ENCODE assay signal across 16 mouse cellular contexts in genomic region chr5:74456759-74457158, GRCm38 (mm10).
"Had no signal": no experiment of that assay in that cellular context is flagged by ENCODE, and none has a peak within 500 bp of the region (broad histone marks: within the 10 kb centered on the region; RNA-seq: fewer than 3 reads in every experiment).

No protein-coding gene starts in this region.

- H3K9me3 ChIP-seq: intestine, embryonic 15.5 days; limb, embryonic 12.5 days; liver, embryonic 13.5 days; midbrain, embryonic 13.5 days; neural tube, embryonic 12.5 days; stomach, embryonic 15.5 days had no signal

- H3K4me2 ChIP-seq: intestine, embryonic 15.5 days; limb, embryonic 12.5 days; liver, embryonic 13.5 days; midbrain, embryonic 13.5 days; neural tube, embryonic 12.5 days; stomach, embryonic 15.5 days had no signal

- DNase-seq: kidney, adult 8-10 months; kidney, postnatal 36 days; layer of hippocampus, adult 9-11 months; layer of hippocampus, postnatal 36 days; liver; liver, embryonic 13.5 days; liver, postnatal 0 days; lung, postnatal 36 days; thymus, adult 2 months; thymus, postnatal 25 days had no signal

- H3K27me3 ChIP-seq: intestine, embryonic 15.5 days; liver, embryonic 13.5 days; midbrain, embryonic 13.5 days; neural tube, embryonic 12.5 days; stomach, embryonic 15.5 days had no signal

- H3K4me1 ChIP-seq: intestine, embryonic 15.5 days; liver, embryonic 13.5 days; midbrain, embryonic 13.5 days; neural tube, embryonic 12.5 days; stomach, embryonic 15.5 days had no signal

- H3K36me3 ChIP-seq: intestine, embryonic 15.5 days; limb, embryonic 12.5 days; liver, embryonic 13.5 days; midbrain, embryonic 13.5 days; neural tube, embryonic 12.5 days; stomach, embryonic 15.5 days had no signal

- H3K27ac ChIP-seq: intestine, embryonic 15.5 days; limb, embryonic 12.5 days; liver, embryonic 13.5 days; midbrain, embryonic 13.5 days; neural tube, embryonic 12.5 days; stomach, embryonic 15.5 days had no signal

- H3K9ac ChIP-seq: intestine, embryonic 15.5 days; limb, embryonic 12.5 days; liver, embryonic 13.5 days; liver, postnatal 0 days; midbrain, embryonic 13.5 days; neural tube, embryonic 12.5 days; stomach, embryonic 15.5 days had no signal

- H3K4me3 ChIP-seq: intestine, embryonic 15.5 days; limb, embryonic 12.5 days; liver, embryonic 13.5 days; midbrain, embryonic 13.5 days; myocyte; neural tube, embryonic 12.5 days; stomach, embryonic 15.5 days had no signal

- ATAC-seq: intestine, embryonic 15.5 days; liver, postnatal 0 days; midbrain, embryonic 13.5 days had no signal
